Mouse (Mus musculus) ES-CJ7 (cell line): Measurements from ENCODE around the gene Rfc3.

Source experiments
- DNase-seq: peaks from one replicate; pipeline ENCODE4 v3.0.0; 2011; ENCODE audit warnings: low read depth, low spot score

The Rfc3 gene

GRCm38 (mm10) chr5:151650700-151651410, at the start of gene Rfc3:
TSS of gene Rfc3 (minus strand) at chr5:151651242.
- DNase-seq = peak; percentile 95

- DNase-seq = peak; percentile 26
Measured at GRCm38 (mm10) chr5:151693636-151694035, 42.6 kb upstream of the Rfc3 start.

- peak; percentile 83 for DNase-seq
Measured at GRCm38 (mm10) chr5:151686606-151687525, 35.8 kb upstream of the Rfc3 start.

GRCm38 (mm10) chr5:151662207-151662606, 11.2 kb upstream of the Rfc3 start:
- DNase-seq = no peak

- no peak for DNase-seq
Measured at GRCm38 (mm10) chr5:151651411-151651784, 356 bp upstream of the Rfc3 start.

GRCm38 (mm10) chr5:151644845-151645244, 6.2 kb downstream of the Rfc3 start:
- peak; percentile 74 for DNase-seq

GRCm38 (mm10) chr5:151642867-151643266, 8.2 kb downstream of the Rfc3 start:
- DNase-seq = no peak

GRCm38 (mm10) chr5:151642102-151642501, 8.9 kb downstream of the Rfc3 start:
- no peak for DNase-seq

- DNase-seq = no peak
Measured at GRCm38 (mm10) chr5:151605921-151606320, 45.1 kb downstream of the Rfc3 start, which contains the start of gene Vmn2r18. TSS of gene Vmn2r18 (minus strand) at chr5:151606021.

GRCm38 (mm10) chr5:151601696-151602095, 49.3 kb downstream of the Rfc3 start:
- no peak for DNase-seq
